Mouse (Mus musculus) central nervous system, embryonic 11.5 days (tissue): ENCODE results near the gene Ndufa8. TPM values are rescaled to one million over a fixed set of nuclear protein-coding genes. Genes with fewer than 3 reads are reported as not detected.

Source experiments
- polyA plus RNA-seq: library from polyadenylated mRNA; depleted of rRNA; stranded (reverse); fragments of >200 nt; gene quantifications from 2 replicates; pipeline ENCODE4 v1.2.3, GENCODE M21; 2012; rRNA removed

Gene Ndufa8
- polyA plus RNA-seq, result 90.1 and 119 TPM in 2 replicates

DNA sequence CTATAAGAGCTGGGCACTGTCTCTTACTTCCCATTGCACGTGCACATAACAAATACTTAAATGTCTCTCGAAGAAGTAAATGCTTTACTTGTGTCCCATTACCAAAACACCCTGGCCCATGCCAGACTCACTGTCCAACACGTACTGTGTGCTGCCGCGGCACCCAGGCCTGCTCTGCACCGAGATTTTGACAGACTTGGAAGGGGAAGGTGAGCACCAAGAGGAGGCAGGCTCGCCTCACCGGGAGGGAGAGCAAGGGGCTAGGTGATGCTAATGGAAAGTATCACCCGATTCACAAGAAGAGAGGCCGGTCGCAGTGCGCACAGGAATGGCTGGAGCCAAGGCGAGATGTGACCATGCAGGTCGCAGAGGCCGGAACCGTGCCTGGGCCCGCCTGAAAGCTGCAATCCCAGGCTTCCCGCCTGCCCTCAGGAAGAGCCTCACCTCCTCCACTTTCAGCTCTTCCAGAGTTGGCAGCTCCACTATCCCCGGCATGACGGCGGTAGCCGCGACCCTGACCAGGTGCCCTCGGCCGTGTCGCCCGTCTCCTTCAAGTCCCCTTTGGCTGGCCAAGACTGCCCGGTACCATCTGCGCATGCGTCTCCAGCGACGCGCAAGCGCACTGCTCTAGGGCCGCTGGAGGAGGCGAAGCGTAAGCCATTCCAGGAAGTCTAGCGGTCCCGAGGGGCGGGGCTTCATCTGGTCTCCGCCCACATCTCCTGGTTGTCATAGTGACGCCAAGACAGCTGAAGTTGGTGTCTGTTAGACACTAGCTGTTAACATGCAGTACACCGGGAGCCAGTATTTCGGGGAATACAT is at the start of gene Ndufa8, which contains the start of gene Morn5:
TSS of gene Ndufa8 (minus strand) at position 659 of the 819 bp plus-strand sequence.
TSS of gene Morn5 (plus strand) at position 711 of the 819 bp plus-strand sequence.

Other genes with a start within 250 kb of the Ndufa8 start
- 2.7 and 11.5 TPM in 2 replicates for gene Ttll11, start 69.5 kb downstream of the Ndufa8 start, polyA plus RNA-seq
- 0.37 and 1.0 TPM in 2 replicates for gene Morn5, start 52 bp upstream of the Ndufa8 start, polyA plus RNA-seq
- gene Lhx6, start 56.0 kb upstream of the Ndufa8 start, polyA plus RNA-seq, result 2.3 and 5.2 TPM in 2 replicates
- gene Mrrf, start 87.0 kb upstream of the Ndufa8 start, polyA plus RNA-seq, result 13.9 and 30.4 TPM in 2 replicates
- 45.1 and 66.6 TPM in 2 replicates for gene Rbm18, start 87.4 kb upstream of the Ndufa8 start, polyA plus RNA-seq
- gene Ptgs1, start 181.0 kb upstream of the Ndufa8 start, polyA plus RNA-seq, result 4.7 and 5.6 TPM in 2 replicates